Mouse (Mus musculus) CH12.LX (cell line): ENCODE measurements at regions not wholly inside any gene's neighbourhood (a gene's known extent, or its start where the extent isn't known, plus 50 kb on each side); places are given as distances from the start of the nearest gene placed in this dataset.

ENCODE experiments used
- CHD2 ChIP-seq: IDR thresholded peaks from 2 replicates; pipeline ENCODE4 v1.6.1; 2011; ENCODE audit warnings: low read length, improper control_type of control experiment
- CTCF ChIP-seq, 2 experiments: IDR thresholded peaks in 1 of 2; conservative IDR thresholded peaks in 1 of 2; 2 replicates each; pipeline ENCODE4 v1.5.1; 2011 to 2012; ENCODE audit warnings: low read depth in 2 of 2, low read length in 2 of 2, improper control_type of control experiment in 1 of 2, inconsistent platforms in 1 of 2, mild to moderate bottlenecking in 1 of 2, moderate library complexity in 1 of 2
- ELF1 ChIP-seq: IDR thresholded peaks from 2 replicates; pipeline ENCODE4 v1.6.1; 2014; ENCODE audit warnings: low read depth, mild to moderate bottlenecking, inconsistent platforms, low read length, improper control_type of control experiment
- MXI1 ChIP-seq: IDR thresholded peaks from 2 replicates; pipeline ENCODE4 v1.6.1; 2011; ENCODE audit warnings: mild to moderate bottlenecking, low read depth, low read length, improper control_type of control experiment
- POLR2A ChIP-seq: IDR thresholded peaks from 2 replicates; pipeline ENCODE4 v1.6.1; 2011; ENCODE audit warnings: low read depth, mild to moderate bottlenecking, improper control_type of control experiment, low read length
- USF1 ChIP-seq: IDR thresholded peaks from 2 replicates; pipeline ENCODE4 v1.6.1; 2014; ENCODE audit warnings: low read depth, mild to moderate bottlenecking, inconsistent platforms, low read length, improper control_type of control experiment

- TF ChIP-seq CTCF (conservative IDR thresholded peaks at IDR 0.05 in 1 of 2, IDR thresholded peaks at IDR 0.05 in 1 of 2; ENCODE audit: low read depth in 2 of 2, low read length in 2 of 2) (no peak), CHD2 (no peak), POLR2A (no peak), USF1 (no peak), ELF1 (no peak), MXI1 (no peak)
Measured at GRCm38 (mm10) chr15:51503341-51503740, 2381.4 kb upstream of the Gm7489 start.
